Mouse (Mus musculus) kidney, adult 8-10 months (tissue): Measurements from ENCODE around the gene Gm49388.
"Not testable (repeated sequence)": the region's sequence is repeated elsewhere in the genome, so short reads cannot be mapped to it uniquely, and the experiment has no call there.

Experiments
- DNase-seq, 2 experiments: peaks; one replicate each; pipeline ENCODE4 v3.0.0; 2022

Gene Gm49388

GRCm38 (mm10) chr7:127768346-127768996 is 16.9 kb upstream of the Gm49388 start:
- DNase-seq: peak in 1 of 2 experiments; percentile 30

- peak; percentile 97 to 99 for DNase-seq
These were observed 16.3 kb upstream of the Gm49388 start for GRCm38 (mm10) chr7:127768997-127769593.

GRCm38 (mm10) chr7:127769651-127770038 is 15.8 kb upstream of the Gm49388 start, which contains the start of gene Orai3:
Gene Orai3 (plus strand): TSS chr7:127769815.
- peak; percentile 89 to 91 for DNase-seq

GRCm38 (mm10) chr7:127770039-127770905 is 15.1 kb upstream of the Gm49388 start:
- no peak for DNase-seq

GRCm38 (mm10) chr7:127771262-127771661 is 14.1 kb upstream of the Gm49388 start:
- no peak for DNase-seq

GRCm38 (mm10) chr7:127772080-127772479 is 13.3 kb upstream of the Gm49388 start:
- DNase-seq: no peak

GRCm38 (mm10) chr7:127772557-127772956 is 12.9 kb upstream of the Gm49388 start:
- DNase-seq: no peak

GRCm38 (mm10) chr7:127773664-127774384 is 11.6 kb upstream of the Gm49388 start:
- DNase-seq: peak; percentile 62 to 78

GRCm38 (mm10) chr7:127775837-127776236 is 9.6 kb upstream of the Gm49388 start:
- not testable (repeated sequence) for DNase-seq

- peak; percentile 80 to 89 for DNase-seq
These were observed 9.0 kb upstream of the Gm49388 start, which contains the start of gene Setd1a for GRCm38 (mm10) chr7:127776426-127776825. Gene Setd1a (plus strand): TSS chr7:127776670.

- DNase-seq: peak; percentile 95 to 96
These were observed 8.4 kb upstream of the Gm49388 start for GRCm38 (mm10) chr7:127776878-127777473.

- peak in 1 of 2 experiments; percentile 52 for DNase-seq
These were observed 7.7 kb upstream of the Gm49388 start for GRCm38 (mm10) chr7:127777474-127778266.

GRCm38 (mm10) chr7:127778350-127778749 is 7.1 kb upstream of the Gm49388 start:
- no peak for DNase-seq

GRCm38 (mm10) chr7:127797076-127797845 is 11.9 kb downstream of the Gm49388 start:
- no peak for DNase-seq

- no peak for DNase-seq
These were observed 13.2 kb downstream of the Gm49388 start for GRCm38 (mm10) chr7:127798591-127798990.

GRCm38 (mm10) chr7:127799211-127799610 is 13.8 kb downstream of the Gm49388 start:
- DNase-seq: peak in 1 of 2 experiments; percentile 13

GRCm38 (mm10) chr7:127799738-127800137 is 14.3 kb downstream of the Gm49388 start:
- no peak for DNase-seq

- DNase-seq: peak; percentile 94 to 95
These were observed 15.1 kb downstream of the Gm49388 start, which contains the start of gene Hsd3b7 for GRCm38 (mm10) chr7:127800435-127801009. Gene Hsd3b7 (plus strand): TSS chr7:127800604.

GRCm38 (mm10) chr7:127801010-127801621 is 15.7 kb downstream of the Gm49388 start:
- no peak for DNase-seq

- DNase-seq: no peak
These were observed 16.9 kb downstream of the Gm49388 start for GRCm38 (mm10) chr7:127802313-127802712.
